Comparison of ENCODE assay signal across 8 mouse cellular contexts in the genomic region with DNA sequence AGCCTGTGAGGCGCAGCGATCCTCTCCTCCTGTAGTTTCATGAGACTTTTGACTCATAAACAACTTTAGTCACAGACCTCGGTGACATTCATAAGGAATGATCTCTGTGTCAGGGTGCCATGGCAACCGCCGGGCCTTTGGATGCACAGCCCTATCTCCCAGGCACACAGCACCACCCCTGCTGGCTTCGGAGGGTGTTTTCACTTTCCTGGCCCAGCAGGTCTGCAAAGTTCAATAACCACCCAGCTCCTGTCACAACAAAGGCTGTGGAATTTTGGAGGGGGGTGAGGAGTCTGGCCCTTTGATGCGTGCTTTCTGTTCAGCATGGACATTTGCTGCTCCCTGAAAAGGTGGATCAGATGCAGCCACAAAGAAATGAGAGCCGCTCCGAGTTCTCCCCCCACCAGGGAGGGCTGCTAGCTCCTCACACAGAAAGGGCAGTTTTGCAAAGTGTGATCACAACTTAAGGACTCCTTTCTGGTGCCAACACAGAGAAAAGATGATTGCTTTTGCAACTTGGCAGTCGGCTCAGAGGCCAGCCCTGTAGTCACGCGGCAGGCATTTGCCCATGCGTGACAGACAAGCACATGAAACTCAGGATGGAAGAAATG.
A peak's percentile ranks its signal among the peaks of the same experiment; 100 is the strongest.
DNase-seq lines count a peak whose midpoint lies in the region; ATAC-seq lines count a peak whose summit lies in the region.

No protein-coding gene starts in this region.

- DNase-seq in ES-CJ7 (ENCODE audit: low read depth, low spot score) = peak; percentile 4
- DNase-seq in adrenal gland, adult 8-10 months = peak; percentile 18
- peak; percentile 69 for DNase-seq in forebrain, embryonic 14.5 days (ENCODE audit: low spot score)
- DNase-seq in kidney, postnatal 14 days = peak; percentile 28
- peak; percentile 83 for DNase-seq in midbrain, embryonic 14.5 days
- DNase-seq in natural killer cell, adult 2 months (ENCODE audit: low spot score in 2 of 2) = no peak
- no peak for DNase-seq in gastrocnemius, postnatal 25 days
- DNase-seq in urinary bladder, postnatal 14 days (ENCODE audit: low spot score) = no peak

- H3K36me3 ChIP-seq in forebrain, embryonic 14.5 days (ENCODE audit: control insufficient read depth, insufficient read depth, low read length) = no peaks in the 10 kb centered on the region
- H3K36me3 ChIP-seq in midbrain, embryonic 14.5 days (ENCODE audit: control insufficient read depth, insufficient read depth, low read length) = no peaks in the 10 kb centered on the region

- H3K9ac ChIP-seq in forebrain, embryonic 14.5 days (ENCODE audit: low read length) = peak overlapping the region; percentile 29
- no peak overlapping the region for H3K9ac ChIP-seq in midbrain, embryonic 14.5 days (replicated peaks; ENCODE audit: low read length)

- peaks cover 13% of the 10 kb centered on the region; the same call in 1 of the 2 replicates for H3K4me1 ChIP-seq in forebrain, embryonic 14.5 days (ENCODE audit: control insufficient read depth, insufficient read depth, low read length)
- H3K4me1 ChIP-seq in midbrain, embryonic 14.5 days (ENCODE audit: control insufficient read depth, insufficient read depth, low read length) = peaks cover 16% of the 10 kb centered on the region

- H3K9me3 ChIP-seq in forebrain, embryonic 14.5 days (replicated peaks; ENCODE audit: control insufficient read depth, low read length) = no peaks in the 10 kb centered on the region
- no peaks in the 10 kb centered on the region for H3K9me3 ChIP-seq in midbrain, embryonic 14.5 days (ENCODE audit: control insufficient read depth, low read length)

- WGBS in forebrain, embryonic 14.5 days = 2% methylated on average over 13 of the region's 13 CpGs
- WGBS in midbrain, embryonic 14.5 days = under 1% methylated on average over 13 of the region's 13 CpGs

- peak; percentile 85 for ATAC-seq in forebrain, embryonic 14.5 days
- peak; percentile 91 for ATAC-seq in midbrain, embryonic 14.5 days (ENCODE audit: low FRiP score, low TSS enrichment)

- H3K4me2 ChIP-seq in forebrain, embryonic 14.5 days (ENCODE audit: low read length) = peak overlapping the region; percentile 40
- H3K4me2 ChIP-seq in midbrain, embryonic 14.5 days (ENCODE audit: low read length) = peak overlapping the region; percentile 46

- H3K27ac ChIP-seq in forebrain, embryonic 14.5 days (ENCODE audit: low read depth, low read length) = peak overlapping the region; percentile 30; the same call in 1 of the 2 replicates
- peak overlapping the region; percentile 70 for H3K27ac ChIP-seq in midbrain, embryonic 14.5 days (replicated peaks; ENCODE audit: low read depth, low read length)

- H3K4me3 ChIP-seq in forebrain, embryonic 14.5 days (ENCODE audit: low read depth, low read length) = no peak overlapping the region
- H3K4me3 ChIP-seq in midbrain, embryonic 14.5 days (replicated peaks; ENCODE audit: low read depth, low read length) = peak overlapping the region; percentile 8; the same call in 1 of the 2 replicates

- H3K27me3 ChIP-seq in forebrain, embryonic 14.5 days (replicated peaks; ENCODE audit: control insufficient read depth, insufficient read depth, low read length) = no peaks in the 10 kb centered on the region
- H3K27me3 ChIP-seq in midbrain, embryonic 14.5 days (ENCODE audit: control insufficient read depth, insufficient read depth, low read length) = no peaks in the 10 kb centered on the region

Comparison
In these comparisons a context has a peak if more than half of its experiments do, and no peak if none do; other contexts are left out.
1. DNase-seq: peak in ES-CJ7 (single experiment), adrenal gland, adult 8-10 months (single experiment), forebrain, embryonic 14.5 days (single experiment), kidney, postnatal 14 days (single experiment) and midbrain, embryonic 14.5 days (single experiment); none in natural killer cell, adult 2 months (0 of 2), gastrocnemius, postnatal 25 days (single experiment) and urinary bladder, postnatal 14 days (single experiment).